ENCODE assay signal across 28 mouse cellular contexts in genomic region chr4:42921536-42921935, GRCm38 (mm10). TPM values are rescaled to one million over a fixed set of nuclear protein-coding genes. Genes with fewer than 3 reads are reported as not detected.
DNase-seq lines count a peak whose midpoint lies in the region; ATAC-seq and TF ChIP-seq lines count a peak whose summit lies in the region.
"Had no signal": no experiment of that assay in that cellular context is flagged by ENCODE, and none has a peak within 500 bp of the region (broad histone marks: within the 10 kb centered on the region; RNA-seq: fewer than 3 reads in every experiment).

No protein-coding gene starts in this region.

- no peak for TF ChIP-seq CTCF in forebrain, postnatal 0 days (IDR thresholded peaks at IDR 0.05; ENCODE audit: low read depth)
- TF ChIP-seq CTCF in layer of hippocampus, adult 2 months (conservative IDR thresholded peaks at IDR 0.05) = no peak

- no peak for ATAC-seq in forebrain, postnatal 0 days
- no peak for ATAC-seq in forebrain, embryonic 15.5 days (replicated peaks)
- ATAC-seq in midbrain, embryonic 14.5 days (ENCODE audit: low FRiP score, low TSS enrichment) = no peak
- ATAC-seq: activated CD4-positive, CD25-positive, alpha-beta regulatory T cell, adult 4 months; forebrain, embryonic 13.5 days; intestine, postnatal 0 days had no signal

- no peak overlapping the region for H3K9ac ChIP-seq in forebrain, postnatal 0 days
- no peak overlapping the region for H3K9ac ChIP-seq in forebrain, embryonic 15.5 days (replicated peaks)
- no peak overlapping the region for H3K9ac ChIP-seq in midbrain, embryonic 14.5 days (replicated peaks; ENCODE audit: low read length)
- H3K9ac ChIP-seq: forebrain, embryonic 13.5 days; heart, embryonic 13.5 days; hindbrain, embryonic 14.5 days had no signal

- H3K36me3 ChIP-seq in forebrain, postnatal 0 days (ENCODE audit: insufficient read depth) = no peaks in the 10 kb centered on the region
- H3K36me3 ChIP-seq in forebrain, embryonic 15.5 days = no peaks in the 10 kb centered on the region
- no peaks in the 10 kb centered on the region for H3K36me3 ChIP-seq in midbrain, embryonic 14.5 days (ENCODE audit: control insufficient read depth, insufficient read depth, low read length)
- H3K36me3 ChIP-seq: heart, embryonic 13.5 days; midbrain, embryonic 10.5 days had no signal

- H3K27me3 ChIP-seq in forebrain, postnatal 0 days (ENCODE audit: insufficient read depth, low read length) = no peaks in the 10 kb centered on the region
- H3K27me3 ChIP-seq in forebrain, embryonic 15.5 days = no peaks in the 10 kb centered on the region
- H3K27me3 ChIP-seq in midbrain, embryonic 14.5 days (ENCODE audit: control insufficient read depth, insufficient read depth, low read length) = no peaks in the 10 kb centered on the region

- WGBS in forebrain, postnatal 0 days = 60% methylated on average over 2 of the region's 2 CpGs
- WGBS in forebrain, embryonic 15.5 days = 73% methylated on average over 2 of the region's 2 CpGs
- 77% methylated on average over 2 of the region's 2 CpGs for WGBS in midbrain, embryonic 14.5 days

- H3K4me3 ChIP-seq in forebrain, postnatal 0 days (ENCODE audit: low read depth, low read length) = no peak overlapping the region
- H3K4me3 ChIP-seq in forebrain, embryonic 15.5 days = no peak overlapping the region
- H3K4me3 ChIP-seq in layer of hippocampus, adult 2 months = no peak overlapping the region
- no peak overlapping the region for H3K4me3 ChIP-seq in midbrain, embryonic 14.5 days (replicated peaks; ENCODE audit: low read depth, low read length)
- H3K4me3 ChIP-seq: forebrain, embryonic 13.5 days; heart, adult 2 months; heart, embryonic 13.5 days; midbrain, embryonic 10.5 days had no signal

- no peak overlapping the region for H3K4me2 ChIP-seq in forebrain, postnatal 0 days (ENCODE audit: low read depth)
- no peak overlapping the region for H3K4me2 ChIP-seq in forebrain, embryonic 15.5 days (replicated peaks)
- H3K4me2 ChIP-seq in midbrain, embryonic 14.5 days (ENCODE audit: low read length) = no peak overlapping the region
- H3K4me2 ChIP-seq: forebrain, embryonic 13.5 days; heart, embryonic 13.5 days; hindbrain, embryonic 14.5 days had no signal

- no peaks in the 10 kb centered on the region for H3K9me3 ChIP-seq in forebrain, postnatal 0 days (ENCODE audit: low read length)
- H3K9me3 ChIP-seq in forebrain, embryonic 15.5 days = no peaks in the 10 kb centered on the region
- H3K9me3 ChIP-seq in midbrain, embryonic 14.5 days (ENCODE audit: control insufficient read depth, low read length) = no peaks in the 10 kb centered on the region
- H3K9me3 ChIP-seq: forebrain, embryonic 13.5 days; heart, embryonic 13.5 days; midbrain, embryonic 10.5 days had no signal

- H3K27ac ChIP-seq in forebrain, postnatal 0 days (ENCODE audit: low read depth, low read length) = 0 out of 2 replicates have a peak overlapping the region, but pooled peaks have one; percentile 40
- no peak overlapping the region for H3K27ac ChIP-seq in forebrain, embryonic 15.5 days (replicated peaks)
- peak overlapping the region; percentile 61; the same call in 1 of the 2 replicates for H3K27ac ChIP-seq in layer of hippocampus, adult 2 months
- H3K27ac ChIP-seq in midbrain, embryonic 14.5 days (replicated peaks; ENCODE audit: low read depth, low read length) = no peak overlapping the region
- H3K27ac ChIP-seq: forebrain, embryonic 13.5 days; heart, adult 2 months; heart, embryonic 13.5 days; hindbrain, embryonic 14.5 days; macrophage; midbrain, embryonic 10.5 days had no signal

- no peak for DNase-seq in forebrain, postnatal 0 days
- no peak for DNase-seq in layer of hippocampus, adult 2 months (ENCODE audit: low spot score in 2 of 2)
- DNase-seq in layer of hippocampus, postnatal 10 days (ENCODE audit: low spot score in 2 of 2) = no peak
- peak; percentile 76 for DNase-seq in right cerebral cortex, adult 18-20 months
- no peak for DNase-seq in right cerebral cortex, postnatal 14 days
- DNase-seq in telencephalon, adult 2 months (ENCODE audit: low read depth, low spot score) = peak; percentile 92
- no peak for DNase-seq in midbrain, embryonic 14.5 days
- DNase-seq: adrenal gland, adult 8-10 months; cerebellum, adult 2 months; cerebellum, postnatal 25 days; embryo, embryonic 11 days; gastrocnemius, postnatal 25 days; heart, adult 2 months; heart, postnatal 36 days; kidney, postnatal 36 days had no signal

- 0 out of 2 replicates have a peak, but pooled peaks cover 4% of the 10 kb centered on the region for H3K4me1 ChIP-seq in forebrain, postnatal 0 days (ENCODE audit: insufficient read depth)
- peaks cover 2% of the 10 kb centered on the region; the same call in 1 of the 2 replicates for H3K4me1 ChIP-seq in forebrain, embryonic 15.5 days
- H3K4me1 ChIP-seq in midbrain, embryonic 14.5 days (ENCODE audit: control insufficient read depth, insufficient read depth, low read length) = peaks cover 4% of the 10 kb centered on the region; the same call in 1 of the 2 replicates

RNA-seq across cellular contexts. Expression of gene Phf24, which starts 5.1 kb away (rescaled TPM):
- total RNA-seq in forebrain, postnatal 0 days (2014; rRNA removed) = 77.2 and 82.7 TPM in 2 replicates
- 38.2 and 42.3 TPM in 2 replicates for polyA plus RNA-seq in forebrain, postnatal 0 days (2015; fragmentation: Nextera tagmentation; extraction: Ambion mirVana)
- polyA plus RNA-seq in forebrain, embryonic 15.5 days (2015; fragmentation: Nextera tagmentation; extraction: Ambion mirVana) = 20.5 and 22.2 TPM in 2 replicates
- 100 to 1,000 TPM; 154 to 155 TPM for total RNA-seq in layer of hippocampus, adult 2 months (2021)
- total RNA-seq in layer of hippocampus, postnatal 10 days (2021) = 100 to 1,000 TPM; 129 to 142 TPM
- polyA plus RNA-seq in midbrain, embryonic 14.5 days (2014; fragmentation: Nextera tagmentation; extraction: Ambion mirVana) = 33.2 and 33.9 TPM in 2 replicates
- polyA plus RNA-seq: macrophage had no signal

RNA-seq across cellular contexts. Expression of gene Dnajb5, which starts 28.1 kb away (rescaled TPM):
- 81.0 and 106 TPM in 2 replicates for total RNA-seq in forebrain, postnatal 0 days (2014; rRNA removed)
- polyA plus RNA-seq in forebrain, postnatal 0 days (2015; fragmentation: Nextera tagmentation; extraction: Ambion mirVana) = 46.8 and 50.7 TPM in 2 replicates
- polyA plus RNA-seq in forebrain, embryonic 15.5 days (2015; fragmentation: Nextera tagmentation; extraction: Ambion mirVana) = 49.3 and 55.1 TPM in 2 replicates
- 100 to 1,000 TPM; 187 to 211 TPM for total RNA-seq in layer of hippocampus, adult 2 months (2021)
- total RNA-seq in layer of hippocampus, postnatal 10 days (2021) = 100 to 1,000 TPM; 192 to 205 TPM
- polyA plus RNA-seq in midbrain, embryonic 14.5 days (2014; fragmentation: Nextera tagmentation; extraction: Ambion mirVana) = 45.0 and 88.7 TPM in 2 replicates

RNA-seq across cellular contexts. Expression of gene Fam205c, which starts 47.5 kb away (rescaled TPM):
- not detected in 2 replicates for total RNA-seq in forebrain, postnatal 0 days (2014; rRNA removed)
- 1.8 and 3.2 TPM in 2 replicates for polyA plus RNA-seq in forebrain, postnatal 0 days (2015; fragmentation: Nextera tagmentation; extraction: Ambion mirVana)
- polyA plus RNA-seq in forebrain, embryonic 15.5 days (2015; fragmentation: Nextera tagmentation; extraction: Ambion mirVana) = 1.6 and 1.8 TPM in 2 replicates
- under 1 TPM; 0.42 to 0.51 TPM for total RNA-seq in layer of hippocampus, adult 2 months (2021)
- under 1 TPM in 1 of 2 experiments, not detected in 1; 0.38 TPM for total RNA-seq in layer of hippocampus, postnatal 10 days (2021)
- 1.6 and 2.0 TPM in 2 replicates for polyA plus RNA-seq in midbrain, embryonic 14.5 days (2014; fragmentation: Nextera tagmentation; extraction: Ambion mirVana)
- total RNA-seq: adrenal gland, adult 8-10 months; liver, adult 2 months had no signal
- polyA plus RNA-seq: activated CD4-positive, CD25-positive, alpha-beta regulatory T cell, adult 4 months; limb, embryonic 11.5 days; liver, adult 2 months; lung, embryonic 16.5 days; macrophage; small intestine, adult 2 months had no signal

RNA-seq across cellular contexts. Expression of gene 1700022I11Rik, which starts 47.9 kb away (rescaled TPM):
- total RNA-seq in forebrain, postnatal 0 days (2014; rRNA removed) = not detected in 2 replicates
- 0.23 and 0.63 TPM in 2 replicates for polyA plus RNA-seq in forebrain, postnatal 0 days (2015; fragmentation: Nextera tagmentation; extraction: Ambion mirVana)
- polyA plus RNA-seq in forebrain, embryonic 15.5 days (2015; fragmentation: Nextera tagmentation; extraction: Ambion mirVana) = 0.41 TPM in 2 replicates
- total RNA-seq in layer of hippocampus, adult 2 months (2021) = not detected
- not detected for total RNA-seq in layer of hippocampus, postnatal 10 days (2021)
- 0.38 and 0.80 TPM in 2 replicates for polyA plus RNA-seq in midbrain, embryonic 14.5 days (2014; fragmentation: Nextera tagmentation; extraction: Ambion mirVana)
- total RNA-seq: adrenal gland, adult 8-10 months; gastrocnemius, postnatal 25 days; heart, adult 2 months; heart, postnatal 36 days; layer of hippocampus, postnatal 14 days; liver, adult 2 months had no signal
- polyA plus RNA-seq: cerebellum, adult 2 months; heart, adult 2 months; liver, adult 2 months; small intestine, adult 2 months had no signal

Comparison
In these comparisons a context has a peak if more than half of its experiments do, and no peak if none do; other contexts are left out.
1. DNase-seq: peak in right cerebral cortex, adult 18-20 months (single experiment) and telencephalon, adult 2 months (single experiment); none in forebrain, postnatal 0 days (single experiment), layer of hippocampus, adult 2 months (0 of 2), layer of hippocampus, postnatal 10 days (0 of 2), right cerebral cortex, postnatal 14 days (single experiment) and midbrain, embryonic 14.5 days (single experiment).
2. H3K27ac ChIP-seq: peak in forebrain, postnatal 0 days (single experiment) and layer of hippocampus, adult 2 months (single experiment); none in forebrain, embryonic 15.5 days (single experiment) and midbrain, embryonic 14.5 days (single experiment).